In the genomic region with DNA sequence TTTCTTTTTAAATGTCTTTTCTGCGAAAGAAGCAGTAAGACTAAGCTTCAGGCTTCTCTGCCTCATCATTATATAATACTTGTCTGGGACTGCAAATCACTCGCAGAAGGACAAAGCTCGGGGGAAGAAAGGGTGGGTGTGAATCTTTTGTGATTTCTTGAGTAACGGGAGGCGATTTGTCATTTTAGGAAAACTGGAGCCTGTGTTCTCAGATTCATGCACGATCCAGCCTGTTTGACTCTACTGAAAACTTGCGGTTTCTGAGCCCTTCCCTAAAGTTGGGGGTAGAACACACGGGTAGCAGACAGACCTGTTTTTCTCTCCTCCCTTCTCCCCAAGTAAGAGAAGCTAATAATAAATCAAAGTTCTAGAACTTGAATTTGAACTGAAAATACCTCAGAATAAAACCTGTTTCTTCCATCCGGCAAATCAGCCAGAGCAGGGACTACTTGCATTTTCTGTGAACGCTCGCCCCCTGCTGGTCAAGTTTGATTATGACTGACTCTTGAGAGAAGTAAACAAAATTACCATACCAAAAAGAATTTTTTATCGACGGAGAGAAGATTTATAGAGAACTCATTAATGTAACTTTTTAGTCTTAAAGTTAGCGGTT, we compare ENCODE assay signal across 8 mouse cellular contexts.
DNase-seq lines count a peak whose midpoint lies in the region; ATAC-seq lines count a peak whose summit lies in the region.

No protein-coding gene starts in this region.

- peak; percentile 57 for DNase-seq in R1 (ENCODE audit: low read depth, low spot score)
- DNase-seq in forebrain, embryonic 14.5 days (ENCODE audit: low spot score), result peak; percentile 83
- peak; percentile 71 for DNase-seq in hindbrain, embryonic 11.5 days (ENCODE audit: low spot score)
- peak; percentile 68 for DNase-seq in left cerebral cortex, adult 11 months (ENCODE audit: low spot score)
- peak; percentile 67 to 71 for DNase-seq in right cerebral cortex, postnatal 36 days (ENCODE audit: low spot score in 2 of 2)

- H3K36me3 ChIP-seq in forebrain, embryonic 14.5 days (ENCODE audit: control insufficient read depth, insufficient read depth, low read length), result no peaks in the 10 kb centered on the region
- H3K36me3 ChIP-seq in hindbrain, embryonic 11.5 days (ENCODE audit: control insufficient read depth, insufficient read depth, low read length), result no peaks in the 10 kb centered on the region

- no peak overlapping the region for H3K27ac ChIP-seq in forebrain, embryonic 14.5 days (ENCODE audit: low read depth, low read length)
- no peak overlapping the region for H3K27ac ChIP-seq in hindbrain, embryonic 11.5 days (ENCODE audit: low read depth, low read length)

- 0 out of 2 replicates have a peak, but pooled peaks have one; percentile 27 for ATAC-seq in cerebellum, adult (ENCODE audit: insufficient number of reproducible peaks, low FRiP score, low TSS enrichment)
- peak; percentile 40; the same call in 1 of the 2 replicates for ATAC-seq in forebrain, embryonic 14.5 days
- ATAC-seq in hindbrain, embryonic 11.5 days (ENCODE audit: low FRiP score), result no peak
- peak; percentile 81 for ATAC-seq in megakaryocyte progenitor cell, adult 5-6 weeks (replicated peaks; ENCODE audit: poor library complexity)
- no peak for ATAC-seq in erythroblast, adult 5-6 weeks (replicated peaks; ENCODE audit: low FRiP score, poor library complexity, severe bottlenecking)

- no peaks in the 10 kb centered on the region for H3K27me3 ChIP-seq in forebrain, embryonic 14.5 days (replicated peaks; ENCODE audit: control insufficient read depth, insufficient read depth, low read length)
- no peaks in the 10 kb centered on the region for H3K27me3 ChIP-seq in hindbrain, embryonic 11.5 days (ENCODE audit: control insufficient read depth, insufficient read depth, low read length)

- no peak overlapping the region for H3K4me3 ChIP-seq in forebrain, embryonic 14.5 days (ENCODE audit: low read depth, low read length)
- no peak overlapping the region for H3K4me3 ChIP-seq in hindbrain, embryonic 11.5 days (ENCODE audit: low read depth, low read length)

- no peaks in the 10 kb centered on the region for H3K9me3 ChIP-seq in forebrain, embryonic 14.5 days (replicated peaks; ENCODE audit: control insufficient read depth, low read length)
- H3K9me3 ChIP-seq in hindbrain, embryonic 11.5 days (ENCODE audit: control insufficient read depth, low read length), result no peaks in the 10 kb centered on the region

- 28% methylated on average over 14 of the region's 14 CpGs for whole genome bisulfite sequencing in forebrain, embryonic 14.5 days
- WGBS in hindbrain, embryonic 11.5 days, result 25% methylated on average over 14 of the region's 14 CpGs

- H3K4me1 ChIP-seq in forebrain, embryonic 14.5 days (ENCODE audit: control insufficient read depth, insufficient read depth, low read length), result no peaks in the 10 kb centered on the region
- H3K4me1 ChIP-seq in hindbrain, embryonic 11.5 days (replicated peaks; ENCODE audit: control insufficient read depth, insufficient read depth, low read length), result no peaks in the 10 kb centered on the region

- 0 out of 2 replicates have a peak overlapping the region, but pooled peaks have one; percentile 26 for H3K9ac ChIP-seq in forebrain, embryonic 14.5 days (ENCODE audit: low read length)
- no peak overlapping the region for H3K9ac ChIP-seq in hindbrain, embryonic 11.5 days (ENCODE audit: low read depth, low read length)

- H3K4me2 ChIP-seq in forebrain, embryonic 14.5 days (ENCODE audit: low read length), result peak overlapping the region; percentile 41
- no peak overlapping the region for H3K4me2 ChIP-seq in hindbrain, embryonic 11.5 days (replicated peaks; ENCODE audit: low read depth, low read length)

Comparison
In these comparisons a context has a peak if more than half of its experiments do, and no peak if none do; other contexts are left out.
1. ATAC-seq: peak in cerebellum, adult (single experiment), forebrain, embryonic 14.5 days (single experiment) and megakaryocyte progenitor cell, adult 5-6 weeks (single experiment); none in hindbrain, embryonic 11.5 days (single experiment) and erythroblast, adult 5-6 weeks (single experiment).
2. Peak in every context shown above with its lines, with median percentiles within 50 percentile points of each other: DNase-seq.